In the genomic region with DNA sequence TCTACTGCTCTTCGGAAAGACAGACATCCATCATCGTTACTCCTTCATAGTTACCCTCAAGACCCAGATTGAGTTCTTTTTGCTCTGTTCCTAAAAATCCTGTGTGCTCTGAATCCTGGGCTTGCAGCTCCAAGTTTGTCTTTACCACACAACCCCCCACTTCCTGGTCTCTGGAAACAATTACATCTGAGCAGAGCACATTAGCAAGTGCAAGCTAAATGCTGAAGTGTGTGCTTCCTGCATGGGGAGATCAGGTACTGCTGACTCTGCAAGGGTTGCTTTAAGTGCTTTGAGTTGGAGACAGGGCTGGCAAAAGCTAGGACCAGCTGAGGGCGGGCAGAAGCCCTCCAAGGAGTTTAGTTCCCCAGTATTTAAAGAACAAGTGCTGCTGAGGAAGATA, we compare ENCODE assay signal across 20 mouse cellular contexts.
DNase-seq lines count a peak whose midpoint lies in the region; ATAC-seq and TF ChIP-seq lines count a peak whose summit lies in the region.
"Had no signal": no experiment of that assay in that cellular context is flagged by ENCODE, and none has a peak within 500 bp of the region (broad histone marks: within the 10 kb centered on the region; RNA-seq: fewer than 3 reads in every experiment).

No protein-coding gene starts in this region.

- no peak overlapping the region for H3K27ac ChIP-seq in liver, embryonic 11.5 days (ENCODE audit: low read depth, low read length)
- H3K27ac ChIP-seq in liver, embryonic 12.5 days, result no peak overlapping the region
- no peak overlapping the region for H3K27ac ChIP-seq in forebrain, postnatal 0 days (ENCODE audit: low read depth, low read length)
- H3K27ac ChIP-seq: forebrain, embryonic 12.5 days; hindbrain, embryonic 14.5 days; left cerebral cortex, adult 2 months; lung, embryonic 15.5 days had no signal

- no peaks in the 10 kb centered on the region for H3K4me1 ChIP-seq in liver, embryonic 11.5 days (replicated peaks; ENCODE audit: control insufficient read depth, insufficient read depth, low read length)
- H3K4me1 ChIP-seq in liver, embryonic 12.5 days, result 0 out of 2 replicates have a peak, but pooled peaks cover 3% of the 10 kb centered on the region
- H3K4me1 ChIP-seq in forebrain, postnatal 0 days (ENCODE audit: insufficient read depth), result no peaks in the 10 kb centered on the region
- H3K4me1 ChIP-seq: forebrain, embryonic 12.5 days; lung, embryonic 15.5 days had no signal

- no peak for TF ChIP-seq CTCF in forebrain, postnatal 0 days (IDR thresholded peaks at IDR 0.05; ENCODE audit: low read depth)

- H3K4me3 ChIP-seq in liver, embryonic 11.5 days (ENCODE audit: low read depth, low read length), result no peak overlapping the region
- no peak overlapping the region for H3K4me3 ChIP-seq in liver, embryonic 12.5 days
- H3K4me3 ChIP-seq in forebrain, postnatal 0 days (ENCODE audit: low read depth, low read length), result no peak overlapping the region
- H3K4me3 ChIP-seq: forebrain, embryonic 12.5 days; left cerebral cortex, adult 2 months; lung, embryonic 15.5 days had no signal

- H3K27me3 ChIP-seq in liver, embryonic 11.5 days (replicated peaks; ENCODE audit: control insufficient read depth, insufficient read depth, low read length), result no peaks in the 10 kb centered on the region
- no peaks in the 10 kb centered on the region for H3K27me3 ChIP-seq in liver, embryonic 12.5 days (replicated peaks)
- no peaks in the 10 kb centered on the region for H3K27me3 ChIP-seq in forebrain, postnatal 0 days (ENCODE audit: insufficient read depth, low read length)
- H3K27me3 ChIP-seq: forebrain, embryonic 12.5 days; lung, embryonic 15.5 days; Patski had no signal

- no peak overlapping the region for H3K4me2 ChIP-seq in liver, embryonic 11.5 days
- H3K4me2 ChIP-seq in liver, embryonic 12.5 days, result no peak overlapping the region
- no peak overlapping the region for H3K4me2 ChIP-seq in forebrain, postnatal 0 days (ENCODE audit: low read depth)
- H3K4me2 ChIP-seq: forebrain, embryonic 12.5 days; hindbrain, embryonic 14.5 days; lung, embryonic 15.5 days had no signal

- no peaks in the 10 kb centered on the region for H3K9me3 ChIP-seq in liver, embryonic 11.5 days (ENCODE audit: control insufficient read depth, low read length)
- no peaks in the 10 kb centered on the region for H3K9me3 ChIP-seq in liver, embryonic 12.5 days (replicated peaks)
- no peaks in the 10 kb centered on the region for H3K9me3 ChIP-seq in forebrain, postnatal 0 days (ENCODE audit: low read length)
- H3K9me3 ChIP-seq: forebrain, embryonic 12.5 days; lung, embryonic 15.5 days had no signal

- no peak for DNase-seq in liver, embryonic 11.5 days (ENCODE audit: low spot score)
- DNase-seq in embryo, embryonic 9.5 days (ENCODE audit: extremely low spot score), result peak; percentile 7
- peak; percentile 24 for DNase-seq in hindlimb bud, embryonic 11.5 days (ENCODE audit: extremely low spot score, low read depth, low spot score)
- peak; percentile 7 for DNase-seq in yolk sac, embryonic 10.5 days (ENCODE audit: low spot score)
- DNase-seq in forebrain, postnatal 0 days, result no peak
- DNase-seq in cerebellum, postnatal 25 days, result no peak
- DNase-seq: cerebellum, adult 9-11 months; kidney, adult 18-20 months; kidney, postnatal 14 days; liver; midbrain, embryonic 14.5 days; right cerebral cortex, adult 18-20 months; spleen, adult 18-20 months had no signal

- WGBS in liver, embryonic 11.5 days, result 53% methylated on average over 3 of the region's 3 CpGs
- 41% methylated on average over 3 of the region's 3 CpGs for WGBS in liver, embryonic 12.5 days (ENCODE audit: insufficient replicate concordance)
- WGBS in forebrain, postnatal 0 days, result 82% methylated on average over 3 of the region's 3 CpGs

- H3K36me3 ChIP-seq in liver, embryonic 11.5 days (ENCODE audit: control insufficient read depth, insufficient read depth, low read length), result no peaks in the 10 kb centered on the region
- H3K36me3 ChIP-seq in liver, embryonic 12.5 days, result no peaks in the 10 kb centered on the region
- no peaks in the 10 kb centered on the region for H3K36me3 ChIP-seq in forebrain, postnatal 0 days (ENCODE audit: insufficient read depth)
- H3K36me3 ChIP-seq: forebrain, embryonic 12.5 days; lung, embryonic 15.5 days had no signal

- peak; percentile 26; the same call in 1 of the 2 replicates for ATAC-seq in liver, embryonic 11.5 days (replicated peaks; ENCODE audit: low FRiP score)
- no peak for ATAC-seq in liver, embryonic 12.5 days
- no peak for ATAC-seq in monocyte, adult 5-6 weeks (replicated peaks; ENCODE audit: insufficient number of reproducible peaks, low FRiP score, low TSS enrichment, poor library complexity, severe bottlenecking)
- no peak for ATAC-seq in forebrain, postnatal 0 days
- ATAC-seq: Patski had no signal

- H3K9ac ChIP-seq in liver, embryonic 11.5 days (ENCODE audit: low read depth, low read length), result no peak overlapping the region
- H3K9ac ChIP-seq in liver, embryonic 12.5 days, result no peak overlapping the region
- no peak overlapping the region for H3K9ac ChIP-seq in forebrain, postnatal 0 days
- H3K9ac ChIP-seq: forebrain, embryonic 12.5 days; hindbrain, embryonic 14.5 days; lung, embryonic 15.5 days had no signal

Comparison
In these comparisons a context has a peak if more than half of its experiments do, and no peak if none do; other contexts are left out.
1. DNase-seq: peak in embryo, embryonic 9.5 days (single experiment), hindlimb bud, embryonic 11.5 days (single experiment) and yolk sac, embryonic 10.5 days (single experiment); none in liver, embryonic 11.5 days (single experiment), forebrain, postnatal 0 days (single experiment) and cerebellum, postnatal 25 days (0 of 2).